Mouse (Mus musculus) heart, embryonic 16.5 days (tissue): Measurements from ENCODE around the gene Havcr1. TPM values are rescaled to one million over a fixed set of nuclear protein-coding genes. Genes with fewer than 3 reads are reported as not detected.
"Not testable (repeated sequence)": the region's sequence is repeated elsewhere in the genome, so short reads cannot be mapped to it uniquely, and the experiment has no call there.

Source experiments
- ATAC-seq: fragments of 200-750 bp; cut with Nextera tagmentation; replicated peaks from 2 replicates; pipeline ENCODE4 v1.8.0; 2017; ENCODE audit warnings: moderate number of reproducible peaks; ENCODE audit not compliant: insufficient read depth, low FRiP score; ENCODE audit errors: extremely low read depth
- H3K27ac ChIP-seq: fragments of 300-500 bp; sonication (generic); 2 replicates; pipeline ENCODE4 v1.5.1; 2014; ENCODE audit warnings: mild to moderate bottlenecking, low read length, control low read depth, moderate library complexity
- H3K27me3 ChIP-seq: fragments of 300-500 bp; sonication (generic); 2 replicates; pipeline ENCODE4 v1.6.1; 2014; ENCODE audit warnings: low read length, mixed read lengths; ENCODE audit not compliant: control insufficient read depth, insufficient read depth
- H3K36me3 ChIP-seq: fragments of 300-500 bp; sonication (generic); 2 replicates; pipeline ENCODE4 v1.6.1; 2014; ENCODE audit not compliant: control insufficient read depth, insufficient read depth
- H3K4me1 ChIP-seq: fragments of 300-500 bp; sonication (generic); 2 replicates; pipeline ENCODE4 v1.6.1; 2014; ENCODE audit warnings: low read length, mixed read lengths; ENCODE audit not compliant: control insufficient read depth, insufficient read depth
- H3K4me2 ChIP-seq: fragments of 300-500 bp; sonication (generic); 2 replicates; pipeline ENCODE4 v1.6.1; 2014; ENCODE audit warnings: low read depth, mild to moderate bottlenecking, control low read depth, low read length
- H3K4me3 ChIP-seq: fragments of 300-500 bp; sonication (generic); 2 replicates; pipeline ENCODE4 v1.5.1; 2014; ENCODE audit warnings: mild to moderate bottlenecking, control low read depth, low read length
- H3K9ac ChIP-seq: fragments of 300-500 bp; sonication (generic); 2 replicates; pipeline ENCODE4 v1.6.1; 2014; ENCODE audit warnings: low read length, control low read depth
- H3K9me3 ChIP-seq: fragments of 300-500 bp; sonication (generic); replicated peaks from 2 replicates; pipeline ENCODE4 v1.6.1; 2016; ENCODE audit warnings: low read length; ENCODE audit not compliant: control insufficient read depth
- WGBS: fragments of 180-500 bp; shearing (Covaris S2); extraction: QIAGEN DNeasy Blood & Tissue Kit; methylation state at CpG from one replicate; pipeline ENCODE4 v1.1.7; 2014; 5-methylcytosine and 5-hydroxymethylcytosine counted together
- polyA plus RNA-seq: library from polyadenylated mRNA; unstranded; fragments of >200 nt; fragmentation: Nextera tagmentation; extraction: Ambion mirVana; gene quantifications from 2 replicates; pipeline ENCODE4 v1.2.1, GENCODE M21; 2015

Gene Havcr1
- polyA plus RNA-seq, 1 experiment from 2014 or later = not detected

DNA sequence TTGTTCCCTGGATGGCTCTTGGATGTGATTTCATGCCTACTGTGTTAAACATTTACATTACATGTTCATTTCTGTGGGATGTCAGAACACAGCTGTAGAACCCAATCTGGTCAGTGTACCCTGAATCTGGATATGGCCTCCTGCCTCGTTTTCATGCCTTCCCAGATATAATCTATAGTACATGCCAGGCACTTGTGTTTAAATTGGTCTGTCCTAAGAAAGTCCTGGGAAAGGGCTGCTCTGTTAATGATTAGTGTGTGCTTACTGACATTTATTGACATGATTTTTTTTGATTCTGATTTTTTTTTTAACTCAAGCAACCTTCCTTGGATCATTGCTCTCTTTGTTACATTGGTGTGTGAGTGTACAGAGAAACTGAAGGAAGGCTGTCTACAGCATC, 263 bp upstream of the Havcr1 start:
- WGBS = 19% methylated on average over 1 of the region's 1 CpGs
- no peak for ATAC-seq
- no peak overlapping the region for H3K4me3 ChIP-seq
- H3K27me3 ChIP-seq = no peaks in the 10 kb centered on the region
- no peaks in the 10 kb centered on the region for H3K4me1 ChIP-seq
- no peak overlapping the region for H3K9ac ChIP-seq
- H3K36me3 ChIP-seq = no peaks in the 10 kb centered on the region
- no peak overlapping the region for H3K4me2 ChIP-seq
- H3K9me3 ChIP-seq = no peaks in the 10 kb centered on the region
- no peak overlapping the region for H3K27ac ChIP-seq

DNA sequence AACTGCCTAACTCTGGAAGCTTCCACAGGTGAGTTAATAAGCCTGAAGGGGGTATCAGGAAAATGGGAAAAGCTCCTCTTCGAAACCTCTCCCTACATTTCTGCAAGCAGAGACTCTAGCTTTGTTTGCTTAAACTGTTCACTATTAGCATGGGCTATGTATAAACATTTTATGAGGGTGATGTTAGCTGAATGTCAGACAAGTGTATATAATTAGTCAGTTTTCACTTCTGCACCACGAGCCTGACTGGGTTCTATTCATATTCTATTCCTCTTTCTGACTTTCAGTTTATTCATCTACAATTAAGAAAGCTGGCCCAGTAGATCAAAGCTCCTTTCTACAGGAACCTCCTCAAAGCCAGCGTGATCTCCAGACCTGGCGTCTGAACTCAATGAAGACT, 4.6 kb downstream of the Havcr1 start:
- no peak overlapping the region for H3K4me2 ChIP-seq
- ATAC-seq = no peak
- WGBS = 72% methylated on average over 4 of the region's 4 CpGs

DNA sequence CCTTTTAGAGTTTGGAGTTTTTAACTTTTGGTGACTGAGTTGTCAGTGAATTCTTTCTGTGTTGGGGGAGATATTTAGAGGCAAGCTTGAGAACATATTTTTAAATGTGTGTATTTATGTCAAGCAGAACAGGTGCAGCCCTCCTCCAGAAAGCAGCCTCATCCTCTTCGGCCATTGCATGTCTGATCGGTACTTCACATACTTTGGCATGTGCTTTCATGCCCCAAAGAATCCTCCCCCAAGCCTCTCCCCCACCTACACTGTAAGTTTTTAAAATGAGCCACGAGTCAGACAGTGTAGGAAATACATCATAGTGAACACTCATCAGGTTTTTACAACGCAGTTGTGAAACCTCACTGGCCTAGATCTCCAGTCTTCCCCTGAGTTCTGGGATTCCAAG, 6.0 kb downstream of the Havcr1 start:
- WGBS = 70% methylated on average over 4 of the region's 4 CpGs
- Histone ChIP-seq H3K4me1 (no peaks in the 10 kb centered on the region), H3K9ac (no peak overlapping the region), H3K4me2 (no peak overlapping the region), H3K27me3 (no peaks in the 10 kb centered on the region), H3K36me3 (no peaks in the 10 kb centered on the region), H3K27ac (no peak overlapping the region), H3K4me3 (no peak overlapping the region), H3K9me3 (no peaks in the 10 kb centered on the region)
- no peak for ATAC-seq

More for the DNA sequence above, 4.6 kb downstream of the Havcr1 start:
- no peaks in the 10 kb centered on the region for H3K4me1 ChIP-seq
- H3K4me3 ChIP-seq = no peak overlapping the region
- no peak overlapping the region for H3K27ac ChIP-seq
- H3K9me3 ChIP-seq = no peaks in the 10 kb centered on the region
- H3K36me3 ChIP-seq = no peaks in the 10 kb centered on the region
- H3K27me3 ChIP-seq = no peaks in the 10 kb centered on the region
- no peak overlapping the region for H3K9ac ChIP-seq

DNA sequence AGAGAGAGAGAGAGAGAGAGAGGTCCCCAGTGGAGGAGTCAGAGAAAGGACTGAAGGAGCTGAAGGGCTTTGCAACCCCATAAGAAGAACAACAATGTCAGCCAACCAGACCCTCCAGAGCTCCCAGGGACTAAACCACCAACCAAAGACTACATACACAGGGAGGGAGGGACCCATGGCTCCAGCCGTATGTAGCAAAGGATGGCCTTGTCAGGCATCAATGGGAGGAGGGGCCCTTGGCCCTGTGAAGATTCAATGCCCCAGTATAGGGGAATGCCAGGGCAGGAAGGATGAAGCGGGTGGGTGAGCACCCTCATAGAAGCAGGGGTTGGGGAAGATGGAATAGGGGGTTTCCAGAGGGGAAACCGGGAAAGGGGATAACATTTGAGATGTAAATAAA, 6.8 kb downstream of the Havcr1 start:
- Histone ChIP-seq H3K36me3 (no peaks in the 10 kb centered on the region), H3K27ac (no peak overlapping the region), H3K4me3 (no peak overlapping the region), H3K27me3 (no peaks in the 10 kb centered on the region), H3K9me3 (no peaks in the 10 kb centered on the region), H3K4me2 (no peak overlapping the region), H3K4me1 (no peaks in the 10 kb centered on the region), H3K9ac (no peak overlapping the region)
- WGBS = 79% methylated on average over 3 of the region's 3 CpGs
- no peak for ATAC-seq

DNA sequence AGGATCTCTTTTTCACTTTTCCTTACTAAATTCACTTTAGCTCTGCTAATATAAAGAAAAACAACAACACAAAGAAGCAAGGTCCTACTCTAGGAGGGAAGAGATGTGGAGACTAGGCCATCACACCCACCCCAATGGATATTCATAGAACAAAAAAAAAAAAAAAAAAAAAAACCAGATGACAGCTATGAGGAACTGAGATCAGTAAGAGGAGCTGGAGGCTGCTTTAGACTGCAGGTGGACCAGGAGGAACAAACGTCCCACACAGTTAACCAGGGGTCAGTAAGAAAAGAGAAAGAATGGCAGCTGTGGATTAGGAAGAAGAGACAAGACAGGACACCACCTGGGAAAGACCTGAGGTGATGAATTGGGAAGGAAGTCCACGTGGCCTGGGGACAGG, 13.1 kb downstream of the Havcr1 start:
- no peak for ATAC-seq
- Histone ChIP-seq H3K27ac (no peak overlapping the region), H3K4me1 (no peaks in the 10 kb centered on the region), H3K4me2 (no peak overlapping the region), H3K36me3 (no peaks in the 10 kb centered on the region), H3K9ac (no peak overlapping the region), H3K27me3 (no peaks in the 10 kb centered on the region), H3K4me3 (no peak overlapping the region), H3K9me3 (no peaks in the 10 kb centered on the region)
- 48% methylated on average over 2 of the region's 2 CpGs for WGBS

DNA sequence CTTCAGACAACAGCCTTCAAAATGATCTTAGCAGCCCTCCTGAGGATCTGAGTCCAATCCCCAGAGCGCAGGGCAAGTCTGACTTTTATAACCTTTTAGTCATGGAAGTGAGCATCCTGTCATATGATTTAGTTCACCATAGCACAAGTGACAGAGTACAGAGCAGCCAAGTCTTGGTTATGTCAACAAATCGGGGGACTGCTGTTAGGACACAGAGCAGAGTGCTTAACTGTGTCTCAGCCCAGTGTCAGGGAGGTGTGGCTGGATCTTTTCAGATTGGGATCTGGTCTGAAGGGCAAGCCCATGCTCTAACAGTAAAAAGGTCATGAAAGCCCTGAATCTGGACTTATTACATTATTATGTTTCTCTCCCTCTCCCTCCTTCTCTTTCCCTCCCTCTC, 18.8 kb downstream of the Havcr1 start:
- no peak for ATAC-seq
- Histone ChIP-seq H3K36me3 (no peaks in the 10 kb centered on the region), H3K4me1 (no peaks in the 10 kb centered on the region)

DNA sequence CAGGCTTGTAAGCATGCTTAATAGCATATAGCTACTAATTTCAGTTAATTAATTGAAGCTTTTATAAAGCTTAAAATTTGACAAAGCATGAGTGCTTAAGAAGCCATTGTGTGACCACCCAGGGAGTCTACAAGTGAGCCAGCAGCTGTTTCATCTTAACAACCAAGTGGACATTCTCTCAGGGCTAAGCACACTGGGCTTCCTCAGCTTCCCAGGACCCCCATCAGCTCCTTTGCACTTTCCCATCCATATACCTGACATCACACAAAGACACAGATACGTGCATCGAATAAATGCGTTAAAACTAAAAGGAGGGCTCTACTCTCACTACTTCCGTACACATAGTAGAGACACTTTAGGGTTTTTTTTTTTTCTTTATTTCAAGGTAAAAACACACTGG, 19.8 kb downstream of the Havcr1 start:
- no peak for ATAC-seq
- Histone ChIP-seq H3K4me1 (no peaks in the 10 kb centered on the region), H3K4me3 (no peak overlapping the region), H3K9me3 (no peaks in the 10 kb centered on the region), H3K9ac (no peak overlapping the region), H3K36me3 (no peaks in the 10 kb centered on the region), H3K27ac (no peak overlapping the region), H3K27me3 (no peaks in the 10 kb centered on the region), H3K4me2 (no peak overlapping the region)
- 92% methylated on average over 4 of the region's 4 CpGs for WGBS

More for the DNA sequence above, 18.8 kb downstream of the Havcr1 start:
- no peak overlapping the region for H3K4me2 ChIP-seq
- no peak overlapping the region for H3K9ac ChIP-seq
- WGBS = 30% methylated on average over 2 of the region's 2 CpGs
- H3K4me3 ChIP-seq = no peak overlapping the region
- no peak overlapping the region for H3K27ac ChIP-seq
- no peaks in the 10 kb centered on the region for H3K9me3 ChIP-seq
- no peaks in the 10 kb centered on the region for H3K27me3 ChIP-seq

DNA sequence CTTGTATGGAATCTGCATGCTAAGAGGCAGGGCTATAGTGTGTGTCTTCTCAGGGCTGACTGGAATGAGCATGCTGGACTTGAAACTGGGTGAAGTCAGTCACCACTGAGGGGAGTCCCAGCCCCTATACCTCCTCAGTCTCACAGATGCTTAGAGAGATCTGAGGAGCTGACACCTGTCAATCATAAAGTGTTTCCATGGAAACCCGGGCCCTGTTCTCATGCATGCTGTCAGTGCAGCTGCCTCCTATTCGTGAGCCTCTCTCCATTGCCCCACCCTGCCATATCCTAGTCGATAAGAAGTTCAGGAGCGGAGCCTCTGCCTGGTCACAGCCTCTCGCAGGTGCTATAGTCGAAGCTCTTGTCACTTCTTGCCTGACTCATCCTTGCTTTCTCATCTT, 20.8 kb downstream of the Havcr1 start:
- WGBS = 81% methylated on average over 6 of the region's 6 CpGs
- not testable (repeated sequence) for H3K9me3 ChIP-seq, H3K4me3 ChIP-seq, H3K27me3 ChIP-seq, H3K36me3 ChIP-seq, H3K27ac ChIP-seq, H3K9ac ChIP-seq, H3K4me2 ChIP-seq, ATAC-seq, H3K4me1 ChIP-seq

DNA sequence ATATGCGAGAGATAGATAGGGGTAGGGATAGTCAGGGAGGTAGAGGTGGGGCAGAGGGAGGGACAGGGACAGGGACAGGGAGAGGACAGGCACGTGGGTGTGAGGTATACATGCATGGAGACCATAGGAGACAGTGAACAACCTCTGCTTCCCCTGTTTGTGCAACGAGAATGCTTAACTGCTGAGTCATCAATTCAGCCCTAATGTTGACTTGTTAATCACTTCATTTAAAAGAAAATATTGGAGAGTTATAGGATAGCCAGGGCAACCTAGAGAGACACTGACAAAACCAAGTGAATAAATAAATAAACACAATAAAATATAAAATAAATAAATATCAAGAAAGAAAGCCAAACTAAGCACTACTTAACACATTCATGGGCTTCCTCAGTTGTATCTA, 42.0 kb downstream of the Havcr1 start:
- 65% methylated on average over 3 of the region's 3 CpGs for WGBS

DNA sequence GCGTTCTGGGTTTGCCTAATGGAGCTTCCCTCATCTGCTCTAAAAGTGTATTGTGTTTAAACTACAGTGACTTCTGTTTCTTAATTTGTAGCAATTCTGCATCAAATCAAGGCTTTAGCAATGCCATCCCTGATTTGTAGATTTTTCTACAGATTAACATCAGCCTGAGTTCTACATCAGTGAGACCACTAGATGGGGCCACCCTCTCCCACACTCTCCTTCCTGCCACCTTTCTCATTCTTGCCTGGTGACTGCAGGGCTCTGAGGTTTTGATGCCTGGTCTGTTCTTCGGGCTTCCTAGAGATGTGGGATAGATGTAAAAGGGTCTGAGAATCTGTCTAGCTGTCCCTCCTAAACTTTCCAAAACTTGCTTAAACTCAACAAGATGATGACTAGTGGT, 44.9 kb downstream of the Havcr1 start:
- Histone ChIP-seq H3K27ac (no peak overlapping the region), H3K36me3 (no peaks in the 10 kb centered on the region), H3K9ac (no peak overlapping the region), H3K27me3 (no peaks in the 10 kb centered on the region), H3K4me2 (no peak overlapping the region), H3K4me3 (no peak overlapping the region), H3K9me3 (no peaks in the 10 kb centered on the region), H3K4me1 (no peaks in the 10 kb centered on the region)
- ATAC-seq = no peak
- 80% methylated on average over 2 of the region's 2 CpGs for WGBS

More for the DNA sequence above, 42.0 kb downstream of the Havcr1 start:
- H3K27ac ChIP-seq = no peak overlapping the region
- no peaks in the 10 kb centered on the region for H3K9me3 ChIP-seq
- no peak overlapping the region for H3K4me3 ChIP-seq
- H3K4me2 ChIP-seq = no peak overlapping the region
- H3K9ac ChIP-seq = no peak overlapping the region
- H3K4me1 ChIP-seq = no peaks in the 10 kb centered on the region
- no peak for ATAC-seq
- no peaks in the 10 kb centered on the region for H3K27me3 ChIP-seq
- H3K36me3 ChIP-seq = no peaks in the 10 kb centered on the region
